Mouse (Mus musculus): ENCODE data around the gene H2afx. TPM values are rescaled to one million over a fixed set of nuclear protein-coding genes. Genes with fewer than 3 reads are reported as not detected.
"Not testable (repeated sequence)": the region's sequence is repeated elsewhere in the genome, so short reads cannot be mapped to it uniquely, and the experiment has no call there.

H2afx gene
- 10 to 100 TPM; 40.3 to 44.3 (median 41.6) TPM for total RNA-seq (2022)

GRCm38 (mm10) chr9:44334396-44335330 lies at the start of gene H2afx:
TSS of gene H2afx (plus strand) at chr9:44334694.
- DNase-seq (ENCODE audit: low spot score in 2 of 2): peak; percentile 99 to 100

GRCm38 (mm10) chr9:44286256-44286850 lies 48.1 kb upstream of the H2afx start:
- DNase-seq (ENCODE audit: low spot score in 2 of 2): no peak

GRCm38 (mm10) chr9:44287003-44287400 lies 47.5 kb upstream of the H2afx start:
- DNase-seq (ENCODE audit: low spot score in 2 of 2): no peak

GRCm38 (mm10) chr9:44287401-44288075 lies 47.0 kb upstream of the H2afx start:
- DNase-seq (ENCODE audit: low spot score in 2 of 2): no peak

GRCm38 (mm10) chr9:44288076-44288958 lies 46.2 kb upstream of the H2afx start, which contains the start of gene Abcg4:
TSS of gene Abcg4 (minus strand) at chr9:44288615.
- peak in 1 of 2 experiments; percentile 53 for DNase-seq (ENCODE audit: low spot score in 2 of 2)

- DNase-seq (ENCODE audit: low spot score in 2 of 2): no peak
Observed at GRCm38 (mm10) chr9:44288959-44289291, 45.6 kb upstream of the H2afx start.

GRCm38 (mm10) chr9:44292490-44292889 lies 42.0 kb upstream of the H2afx start:
- DNase-seq (ENCODE audit: low spot score in 2 of 2): no peak

- DNase-seq (ENCODE audit: low spot score in 2 of 2): not testable (repeated sequence)
Observed at GRCm38 (mm10) chr9:44300001-44300400, 34.5 kb upstream of the H2afx start.

- DNase-seq (ENCODE audit: low spot score in 2 of 2): peak; percentile 99
Observed at GRCm38 (mm10) chr9:44305466-44306079, 28.9 kb upstream of the H2afx start, which contains the start of gene Hinfp. TSS of gene Hinfp (minus strand) at chr9:44305671.

GRCm38 (mm10) chr9:44306532-44306931 lies 28.0 kb upstream of the H2afx start:
- DNase-seq (ENCODE audit: low spot score in 2 of 2): no peak

- DNase-seq (ENCODE audit: low spot score in 2 of 2): no peak
Observed at GRCm38 (mm10) chr9:44307248-44307647, 27.2 kb upstream of the H2afx start.

- no peak for DNase-seq (ENCODE audit: low spot score in 2 of 2)
Observed at GRCm38 (mm10) chr9:44309756-44310155, 24.7 kb upstream of the H2afx start.

GRCm38 (mm10) chr9:44310750-44311135 lies 23.8 kb upstream of the H2afx start:
- DNase-seq (ENCODE audit: low spot score in 2 of 2): no peak

- no peak for DNase-seq (ENCODE audit: low spot score in 2 of 2)
Observed at GRCm38 (mm10) chr9:44311136-44312134, 23.1 kb upstream of the H2afx start.

- DNase-seq (ENCODE audit: low spot score in 2 of 2): peak; percentile 81 to 85
Observed at GRCm38 (mm10) chr9:44313476-44314256, 20.8 kb upstream of the H2afx start.

- no peak for DNase-seq (ENCODE audit: low spot score in 2 of 2)
Observed at GRCm38 (mm10) chr9:44314257-44314547, 20.3 kb upstream of the H2afx start.

- DNase-seq (ENCODE audit: low spot score in 2 of 2): no peak
Observed at GRCm38 (mm10) chr9:44314910-44315309, 19.6 kb upstream of the H2afx start.

GRCm38 (mm10) chr9:44317452-44317851 lies 17.0 kb upstream of the H2afx start:
- no peak for DNase-seq (ENCODE audit: low spot score in 2 of 2)
